Mouse (Mus musculus) stomach, embryonic 16.5 days (tissue): ENCODE data around the gene Stx4a. TPM values are rescaled to one million over a fixed set of nuclear protein-coding genes. Genes with fewer than 3 reads are reported as not detected.
A peak's percentile ranks its signal among the peaks of the same experiment; 100 is the strongest.
"Not testable (repeated sequence)": the region's sequence is repeated elsewhere in the genome, so short reads cannot be mapped to it uniquely, and the experiment has no call there.

Source experiments
- ATAC-seq: fragments of 200-750 bp; cut with Nextera tagmentation; 2 replicates; pipeline ENCODE4 v1.8.0; 2017; ENCODE audit warnings: moderate number of reproducible peaks, moderate TSS enrichment; ENCODE audit not compliant: insufficient read depth, low FRiP score
- H3K27ac ChIP-seq: fragments of 300-500 bp; sonication (generic); 2 replicates; pipeline ENCODE4 v1.5.1; 2014; ENCODE audit warnings: low read length
- H3K27me3 ChIP-seq: fragments of 300-500 bp; sonication (generic); 2 replicates; pipeline ENCODE4 v1.6.1; 2014; ENCODE audit warnings: low read length, control low read depth, mixed read lengths; ENCODE audit not compliant: control insufficient read depth, insufficient read depth
- H3K36me3 ChIP-seq: fragments of 300-500 bp; sonication (generic); 2 replicates; pipeline ENCODE4 v1.6.1; 2014; ENCODE audit warnings: low read length; ENCODE audit not compliant: control insufficient read depth, insufficient read depth
- H3K4me1 ChIP-seq: fragments of 300-500 bp; sonication (generic); 2 replicates; pipeline ENCODE4 v1.6.1; 2014; ENCODE audit warnings: low read length, control low read depth, mixed read lengths; ENCODE audit not compliant: control insufficient read depth, insufficient read depth
- H3K4me2 ChIP-seq: fragments of 300-500 bp; sonication (generic); 2 replicates; pipeline ENCODE4 v1.6.1; 2014; ENCODE audit warnings: low read depth, low read length, mixed read lengths
- H3K4me3 ChIP-seq: fragments of 300-500 bp; sonication (generic); replicated peaks from 2 replicates; pipeline ENCODE4 v1.5.1; 2014; ENCODE audit warnings: mild to moderate bottlenecking, low read length
- H3K9ac ChIP-seq: fragments of 300-500 bp; sonication (generic); 2 replicates; pipeline ENCODE4 v1.6.1; 2014; ENCODE audit warnings: low read length
- H3K9me3 ChIP-seq: fragments of 300-500 bp; sonication (generic); replicated peaks from 2 replicates; pipeline ENCODE4 v1.6.1; 2016; ENCODE audit warnings: low read length, control low read depth; ENCODE audit not compliant: control insufficient read depth
- WGBS: fragments of 180-500 bp; shearing (Covaris S2); extraction: QIAGEN DNeasy Blood & Tissue Kit; methylation state at CpG from one replicate; pipeline ENCODE4 v1.1.7; 2014; 5-methylcytosine and 5-hydroxymethylcytosine counted together
- polyA plus RNA-seq: library from polyadenylated mRNA; unstranded; fragments of >200 nt; fragmentation: Nextera tagmentation; extraction: Ambion mirVana; gene quantifications from 2 replicates; pipeline ENCODE4 v1.2.1, GENCODE M21; 2015

Stx4a gene
- polyA plus RNA-seq, 1 experiment from 2014 or later, result 43.1 TPM

DNA sequence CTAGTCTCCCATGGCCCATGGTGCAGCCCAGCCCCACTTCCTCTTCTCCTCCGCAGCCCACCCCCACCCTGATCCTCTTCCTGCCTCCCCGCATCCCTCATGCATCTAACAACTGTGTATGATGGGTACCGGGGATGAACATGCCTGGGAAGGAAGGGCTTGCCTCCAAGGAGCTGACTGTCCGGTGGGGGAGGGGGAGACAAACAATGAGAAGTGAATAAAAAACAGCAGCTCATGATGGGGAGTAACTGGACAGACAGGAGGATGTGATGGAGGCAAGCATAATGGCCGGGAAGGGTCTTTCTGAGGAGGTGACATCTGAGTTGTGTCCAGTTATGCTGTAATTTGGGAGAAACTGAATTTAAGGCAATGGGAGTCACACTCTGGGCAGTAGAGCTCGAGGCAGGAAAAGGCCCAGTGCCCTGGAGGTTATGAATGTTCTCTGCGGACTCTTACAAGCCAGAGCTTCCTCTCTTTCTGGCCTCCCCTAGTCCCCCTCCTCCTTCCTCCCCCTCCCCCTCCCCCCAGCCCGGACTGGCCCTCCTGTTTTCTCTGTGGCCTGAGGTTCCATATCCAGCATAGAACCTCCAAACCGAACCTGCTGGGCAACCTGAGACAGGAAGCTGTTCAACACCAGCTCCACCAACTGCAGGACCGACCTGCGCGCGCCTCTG is 3.1 kb upstream of the Stx4a start:
- WGBS, result 55% methylated on average over 13 of the region's 13 CpGs

DNA sequence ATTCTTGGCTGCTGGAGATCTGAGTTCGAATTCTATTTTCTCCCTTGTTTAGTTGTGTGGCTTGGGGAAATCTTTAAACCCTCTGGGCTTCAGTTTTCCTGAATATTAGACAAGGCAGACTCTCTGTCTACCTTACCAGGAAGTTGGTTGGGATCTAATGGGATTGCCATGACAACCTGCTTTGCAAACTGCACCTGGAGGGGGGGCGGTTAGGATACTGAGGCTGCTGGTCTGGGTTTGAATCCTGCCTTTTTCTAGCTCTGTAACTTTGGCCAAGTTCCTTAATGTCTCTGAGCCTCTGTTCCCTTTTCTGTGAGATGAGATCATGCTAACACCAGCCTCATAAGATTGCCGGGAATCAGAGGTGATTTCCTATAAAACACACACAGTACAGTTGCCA is 1.6 kb upstream of the Stx4a start:
- Histone ChIP-seq H3K4me3 (no peak overlapping the region), H3K9ac (no peak overlapping the region), H3K4me1 (0 out of 2 replicates have a peak, but pooled peaks cover 7% of the 10 kb centered on the region), H3K27me3 (no peaks in the 10 kb centered on the region), H3K36me3 (no peaks in the 10 kb centered on the region), H3K9me3 (no peaks in the 10 kb centered on the region), H3K27ac (no peak overlapping the region), H3K4me2 (no peak overlapping the region)
- 84% methylated on average over 3 of the region's 3 CpGs for WGBS
- ATAC-seq, result no peak

More for the DNA sequence above, 3.1 kb upstream of the Stx4a start:
- Histone ChIP-seq H3K27ac (no peak overlapping the region), H3K27me3 (no peaks in the 10 kb centered on the region), H3K36me3 (no peaks in the 10 kb centered on the region), H3K4me1 (peaks cover 7% of the 10 kb centered on the region; the same call in 1 of the 2 replicates), H3K4me3 (no peak overlapping the region), H3K9ac (no peak overlapping the region), H3K9me3 (no peaks in the 10 kb centered on the region), H3K4me2 (no peak overlapping the region)
- ATAC-seq, result no peak

DNA sequence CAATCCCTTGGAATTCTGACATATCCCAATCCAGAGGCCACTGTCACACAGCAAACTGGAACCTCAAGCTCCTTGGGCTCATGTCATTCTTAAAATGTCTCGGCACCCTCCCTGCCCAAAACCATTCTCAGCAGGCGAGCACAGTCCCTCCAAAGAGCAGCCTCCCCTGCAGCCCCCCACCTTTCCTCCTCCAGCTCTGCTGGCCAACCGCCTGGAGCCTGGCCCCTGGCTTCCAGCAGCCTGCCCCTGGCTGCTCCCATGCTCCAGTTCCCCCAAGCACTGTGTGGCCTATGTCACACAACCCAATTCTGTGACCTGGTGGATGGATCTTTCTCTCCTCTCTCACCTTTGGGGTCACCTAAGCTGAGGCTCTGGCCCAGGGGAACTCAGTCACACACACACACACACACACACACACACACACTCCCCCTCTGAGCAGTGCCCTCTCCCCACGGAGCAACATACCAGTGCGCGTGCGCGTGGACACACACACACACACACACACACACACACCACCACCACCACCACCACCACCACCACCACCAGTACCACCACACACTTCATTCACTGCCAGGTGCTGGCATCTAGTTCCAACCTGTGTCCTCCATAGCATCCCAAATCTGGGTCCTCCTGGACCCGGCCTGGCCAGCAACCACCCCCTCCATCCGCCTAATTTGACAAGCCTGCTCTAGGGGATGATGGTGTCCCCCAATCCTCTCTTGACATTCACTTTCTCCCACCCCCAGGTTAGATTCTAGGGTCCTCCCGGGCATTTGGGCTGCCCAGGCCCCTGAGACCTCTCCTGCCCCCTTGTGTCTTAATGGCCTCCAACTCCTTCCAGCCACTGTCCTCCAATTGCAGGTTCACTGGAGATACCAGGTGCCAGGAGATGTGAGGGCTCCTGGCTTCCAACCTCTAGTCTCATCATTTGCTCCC is 590 bp upstream of the Stx4a start:
- Histone ChIP-seq H3K27ac (no peak overlapping the region), H3K9ac (peak overlapping the region; percentile 85), H3K4me3 (peak overlapping the region; percentile 61), H3K36me3 (no peaks in the 10 kb centered on the region), H3K4me2 (peak overlapping the region; percentile 63), H3K27me3 (no peaks in the 10 kb centered on the region), H3K4me1 (0 out of 2 replicates have a peak, but pooled peaks cover 7% of the 10 kb centered on the region), H3K9me3 (no peaks in the 10 kb centered on the region)
- 0 out of 2 replicates have a peak, but pooled peaks have one; percentile 8 for ATAC-seq
- 68% methylated on average over 11 of the region's 11 CpGs for WGBS

DNA sequence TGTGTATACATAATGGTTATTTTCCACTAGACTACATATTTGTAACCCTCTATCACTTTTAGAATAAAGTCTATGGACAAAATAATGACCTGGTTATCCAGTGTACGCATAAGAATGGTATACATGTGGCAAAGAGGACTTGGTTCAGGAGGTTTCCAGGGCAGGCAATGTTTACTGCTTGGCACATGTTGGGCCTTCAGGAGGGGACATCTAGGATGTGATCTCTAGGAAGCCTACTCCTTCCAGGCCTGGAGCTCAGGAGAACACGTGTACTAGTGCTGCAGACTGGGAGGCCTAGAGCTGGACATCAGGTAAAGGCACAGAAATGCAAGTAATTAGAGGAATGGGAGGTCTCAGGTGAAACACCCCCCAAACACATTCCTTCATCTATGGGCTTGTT is 11.5 kb downstream of the Stx4a start:
- Histone ChIP-seq H3K4me2 (no peak overlapping the region), H3K36me3 (no peaks in the 10 kb centered on the region), H3K4me3 (no peak overlapping the region), H3K27me3 (no peaks in the 10 kb centered on the region), H3K4me1 (no peaks in the 10 kb centered on the region), H3K9me3 (no peaks in the 10 kb centered on the region), H3K27ac (no peak overlapping the region), H3K9ac (no peak overlapping the region)
- whole genome bisulfite sequencing, result 76% methylated on average over 2 of the region's 2 CpGs
- no peak for ATAC-seq

DNA sequence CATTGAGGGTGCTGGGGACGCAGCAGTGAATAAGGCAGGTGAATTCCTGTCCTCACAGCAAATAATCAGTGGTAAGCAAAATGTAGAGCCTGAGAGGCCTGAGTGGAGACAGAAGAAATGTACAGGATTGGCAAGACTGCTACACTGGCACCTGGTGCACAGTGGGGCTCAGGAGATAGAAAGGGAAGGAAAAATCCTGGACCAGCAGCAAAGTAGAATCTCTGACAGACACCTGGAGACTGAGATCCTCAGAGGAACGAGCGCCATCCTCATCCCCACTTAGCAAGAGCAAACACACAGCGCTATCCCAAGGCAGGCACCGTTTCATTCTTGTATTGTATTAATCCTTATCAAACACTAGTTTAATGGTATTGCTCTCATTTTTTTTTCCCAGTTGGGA is 13.4 kb downstream of the Stx4a start:
- Histone ChIP-seq H3K9me3 (no peaks in the 10 kb centered on the region), H3K27ac (no peak overlapping the region), H3K27me3 (no peaks in the 10 kb centered on the region), H3K36me3 (no peaks in the 10 kb centered on the region), H3K9ac (no peak overlapping the region), H3K4me1 (0 out of 2 replicates have a peak, but pooled peaks cover under 1% of the 10 kb centered on the region), H3K4me2 (no peak overlapping the region), H3K4me3 (no peak overlapping the region)
- ATAC-seq, result no peak
- WGBS, result 83% methylated on average over 5 of the region's 5 CpGs

DNA sequence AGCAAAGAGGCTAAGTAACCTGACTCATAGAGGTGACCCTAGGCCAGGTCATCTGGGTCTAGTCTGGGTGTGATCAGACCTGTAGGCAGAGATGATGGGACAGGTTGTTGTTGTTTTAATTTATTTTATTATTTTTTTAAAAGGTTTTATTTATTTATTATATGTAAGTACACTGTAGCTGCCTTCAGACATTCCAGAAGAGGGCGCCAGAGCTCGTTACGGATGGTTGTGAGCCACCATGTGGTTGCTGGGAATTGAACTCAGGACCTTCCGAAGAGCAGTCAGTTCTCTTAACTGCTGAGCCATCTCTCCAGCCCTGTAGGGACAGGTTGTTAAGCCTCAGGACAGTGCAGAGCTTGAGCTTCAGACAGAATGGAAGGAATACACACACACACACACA is 13.8 kb downstream of the Stx4a start:
- not testable (repeated sequence) for H3K4me2 ChIP-seq, H3K4me3 ChIP-seq, H3K36me3 ChIP-seq, H3K27me3 ChIP-seq, H3K27ac ChIP-seq, ATAC-seq, H3K9me3 ChIP-seq, H3K9ac ChIP-seq, H3K4me1 ChIP-seq
- WGBS, result 73% methylated on average over 4 of the region's 4 CpGs

DNA sequence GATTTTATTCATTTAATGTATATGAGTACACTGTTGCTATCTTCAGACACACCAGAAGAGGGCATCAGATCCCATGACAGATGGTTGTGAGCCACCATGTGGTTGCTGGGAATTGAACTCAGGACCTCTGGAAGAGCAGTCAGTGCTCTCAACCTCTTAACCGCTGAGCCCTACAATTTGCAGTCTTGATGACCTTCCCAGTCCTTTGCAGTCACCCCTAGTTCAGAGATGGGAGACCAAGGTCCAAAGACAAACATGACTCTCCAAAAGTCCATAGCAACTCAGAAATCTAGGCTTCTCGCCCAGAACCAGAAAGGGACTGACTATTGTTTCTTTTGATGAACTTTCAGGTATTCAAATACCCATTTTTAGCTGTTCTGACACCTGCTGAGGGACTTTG is 15.9 kb downstream of the Stx4a start:
- not testable (repeated sequence) for H3K4me3 ChIP-seq, H3K4me2 ChIP-seq, ATAC-seq, H3K27me3 ChIP-seq, H3K9me3 ChIP-seq, H3K4me1 ChIP-seq, H3K27ac ChIP-seq, H3K36me3 ChIP-seq, H3K9ac ChIP-seq
- 79% methylated on average over 2 of the region's 2 CpGs for WGBS

DNA sequence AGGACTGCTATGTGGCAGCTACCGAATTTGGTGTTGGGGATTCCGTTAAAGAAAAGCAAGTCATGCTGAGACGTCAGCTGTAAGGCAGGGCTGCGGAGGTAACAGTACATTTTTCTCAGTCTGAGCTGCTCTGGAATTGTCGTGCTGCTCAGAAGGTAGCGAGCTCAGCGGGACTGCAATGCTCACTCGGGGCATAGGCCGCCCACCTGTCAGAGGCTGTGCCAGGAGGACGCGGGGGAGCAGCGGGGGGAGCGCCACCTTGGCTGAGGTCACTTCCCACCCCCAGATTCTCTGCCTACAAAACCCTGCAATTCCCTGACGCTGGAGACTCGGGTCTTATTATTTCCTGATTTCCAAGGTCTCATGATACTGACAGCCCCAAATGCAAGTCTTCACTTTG is 16.8 kb downstream of the Stx4a start:
- Histone ChIP-seq H3K36me3 (no peaks in the 10 kb centered on the region; the same call in 1 of the 2 replicates), H3K4me3 (peak overlapping the region; percentile 93), H3K27me3 (no peaks in the 10 kb centered on the region), H3K4me2 (peak overlapping the region; percentile 93), H3K9ac (peak overlapping the region; percentile 89), H3K27ac (peak overlapping the region; percentile 95), H3K9me3 (no peaks in the 10 kb centered on the region), H3K4me1 (0 out of 2 replicates have a peak, but pooled peaks cover 3% of the 10 kb centered on the region)
- WGBS, result 2% methylated on average over 15 of the region's 15 CpGs
- ATAC-seq, result peak; percentile 6; the same call in 1 of the 2 replicates
